Mouse (Mus musculus) small intestine, adult 2 months (tissue): Measurements from ENCODE around the gene Ppp1r21.

ENCODE experiments used
- CTCF ChIP-seq: fragments of 200-500 bp; IDR thresholded peaks from 2 replicates; pipeline ENCODE4 v1.5.1; 2012; ENCODE audit warnings: low read depth, mild to moderate bottlenecking, control low read depth, inconsistent platforms, low read length, moderate library complexity, mixed read lengths; ENCODE audit not compliant: insufficient replicate concordance, insufficient read length; ENCODE audit errors: extremely low read depth
- POLR2A ChIP-seq: fragments of 200-500 bp; IDR thresholded peaks from 2 replicates; pipeline ENCODE4 v1.6.1; 2012; ENCODE audit warnings: low read depth, mild to moderate bottlenecking, control low read depth, inconsistent platforms, low read length, moderate library complexity

DNA sequence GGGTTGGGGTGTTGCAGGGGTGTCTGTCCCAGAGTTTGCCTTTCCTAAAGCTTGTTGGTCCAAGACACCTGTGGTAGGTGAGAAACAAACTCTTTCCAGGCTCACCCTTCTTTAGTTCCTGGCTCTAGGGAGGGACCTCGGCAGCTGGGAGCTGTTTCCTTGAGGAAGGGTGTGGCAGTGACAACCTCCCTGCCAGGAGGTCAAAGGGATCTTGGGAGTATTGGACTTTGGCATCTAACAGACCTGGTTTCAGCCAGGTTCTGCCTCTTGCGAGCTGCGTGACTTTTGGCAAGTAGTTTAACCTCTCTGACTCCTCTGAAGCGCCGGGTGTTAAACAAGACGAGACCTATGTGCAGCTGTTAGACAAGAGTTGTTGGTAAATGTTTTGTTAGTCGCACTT lies 97.2 kb downstream of the Ppp1r21 start:
- TF ChIP-seq CTCF (no peak), POLR2A (no peak)
